In the genomic region with DNA sequence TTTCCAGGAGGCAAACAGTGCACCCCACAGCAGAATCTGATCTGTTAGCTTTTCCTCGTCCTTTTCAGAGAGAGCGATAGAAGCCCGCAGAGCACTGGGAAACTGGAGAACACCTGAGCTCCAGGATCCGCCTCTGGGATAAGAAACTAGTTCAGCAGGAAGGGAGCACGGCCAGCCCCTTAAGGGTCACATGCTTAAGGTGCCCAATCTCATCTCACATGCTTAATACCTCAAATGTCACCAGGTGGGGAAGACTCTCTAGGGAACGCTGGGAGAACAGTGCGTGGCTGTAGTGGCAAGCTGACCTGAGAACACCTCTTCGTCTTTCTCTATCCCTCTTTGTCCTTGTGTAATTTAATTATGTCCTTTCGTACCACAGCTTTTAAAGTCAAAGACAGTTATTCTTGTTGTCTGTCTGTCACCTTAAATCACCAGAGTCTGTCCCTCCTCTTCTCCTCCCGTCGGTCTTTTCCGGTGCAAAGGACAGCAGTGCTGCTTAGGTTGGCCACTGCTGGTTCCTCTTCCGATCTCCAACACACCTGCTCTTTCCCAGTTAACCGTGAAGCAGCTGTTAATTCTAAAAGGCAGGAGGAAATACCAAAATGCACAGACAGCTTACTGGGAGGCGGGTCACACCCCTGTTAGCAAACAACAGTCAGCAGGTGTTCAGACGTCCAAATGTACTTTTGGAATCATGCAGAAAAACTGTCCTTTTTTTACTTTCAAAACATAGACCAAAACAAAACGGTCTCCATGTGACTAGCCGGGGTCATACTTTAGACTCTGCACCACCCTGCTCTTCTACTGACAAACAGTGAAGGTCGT, we compare ENCODE assay signal across 9 mouse cellular contexts. TPM values are rescaled to one million over a fixed set of nuclear protein-coding genes. Genes with fewer than 3 reads are reported as not detected.
DNase-seq lines count a peak whose midpoint lies in the region; ATAC-seq and TF ChIP-seq lines count a peak whose summit lies in the region.
"Had no signal": no experiment of that assay in that cellular context is flagged by ENCODE, and none has a peak within 500 bp of the region (broad histone marks: within the 10 kb centered on the region; RNA-seq: fewer than 3 reads in every experiment).

No protein-coding gene starts in this region.

- H3K9me3 ChIP-seq in embryonic facial prominence, embryonic 11.5 days (replicated peaks; ENCODE audit: control insufficient read depth, low read length): no peaks in the 10 kb centered on the region
- H3K9me3 ChIP-seq in limb, embryonic 15.5 days: no peaks in the 10 kb centered on the region
- H3K9me3 ChIP-seq: limb, embryonic 12.5 days had no signal

- intact Hi-C loops in heart, adult 2 months (cut with DNase I): no loop called here

- H3K4me1 ChIP-seq in heart, adult 2 months (ENCODE audit: control insufficient read depth, insufficient read depth, low read length): peaks cover 6% of the 10 kb centered on the region
- H3K4me1 ChIP-seq in embryonic facial prominence, embryonic 11.5 days (ENCODE audit: control insufficient read depth, insufficient read depth, low read length): no peaks in the 10 kb centered on the region
- peaks cover 16% of the 10 kb centered on the region; the same call in 1 of the 2 replicates for H3K4me1 ChIP-seq in limb, embryonic 15.5 days

- H3K9ac ChIP-seq in heart, adult 2 months (ENCODE audit: low read depth, low read length): 0 out of 2 replicates have a peak overlapping the region, but pooled peaks have one; percentile 5
- no peak overlapping the region for H3K9ac ChIP-seq in embryonic facial prominence, embryonic 11.5 days (replicated peaks; ENCODE audit: low read length)
- H3K9ac ChIP-seq in limb, embryonic 15.5 days: no peak overlapping the region
- H3K9ac ChIP-seq: limb, embryonic 12.5 days had no signal

- H3K27me3 ChIP-seq in heart, adult 2 months (ENCODE audit: control insufficient read depth, insufficient read depth, low read length): no peaks in the 10 kb centered on the region
- H3K27me3 ChIP-seq in embryonic facial prominence, embryonic 11.5 days (ENCODE audit: control insufficient read depth, insufficient read depth, low read length): no peaks in the 10 kb centered on the region
- H3K27me3 ChIP-seq in limb, embryonic 15.5 days: no peaks in the 10 kb centered on the region
- H3K27me3 ChIP-seq: limb, embryonic 12.5 days had no signal

- no peak overlapping the region for H3K4me2 ChIP-seq in embryonic facial prominence, embryonic 11.5 days (ENCODE audit: low read depth, low read length)
- peak overlapping the region; percentile 25 for H3K4me2 ChIP-seq in limb, embryonic 15.5 days
- H3K4me2 ChIP-seq: limb, embryonic 12.5 days had no signal

- no peaks in the 10 kb centered on the region for H3K79me2 ChIP-seq in heart, adult 2 months (replicated peaks; ENCODE audit: control insufficient read depth, insufficient read depth, low read length)

- no peak for ATAC-seq in embryonic facial prominence, embryonic 11.5 days (replicated peaks; ENCODE audit: insufficient number of reproducible peaks, low FRiP score, low TSS enrichment, low read depth)
- ATAC-seq in limb, embryonic 15.5 days (ENCODE audit: insufficient number of reproducible peaks, low FRiP score, low TSS enrichment, low read depth): no peak
- no peak for ATAC-seq in monocyte, adult 5-6 weeks (replicated peaks; ENCODE audit: insufficient number of reproducible peaks, low FRiP score, low TSS enrichment, poor library complexity, severe bottlenecking)
- no peak for ATAC-seq in activated CD4-positive, CD25-positive, alpha-beta regulatory T cell, adult 4 months

- peak overlapping the region; percentile 15; the same call in 1 of the 2 replicates for H3K27ac ChIP-seq in heart, adult 2 months
- H3K27ac ChIP-seq in embryonic facial prominence, embryonic 11.5 days (replicated peaks; ENCODE audit: low read depth, low read length): no peak overlapping the region
- no peak overlapping the region for H3K27ac ChIP-seq in limb, embryonic 15.5 days
- H3K27ac ChIP-seq: limb, embryonic 12.5 days had no signal

- peak overlapping the region; percentile 30 for H3K4me3 ChIP-seq in heart, adult 2 months
- no peak overlapping the region for H3K4me3 ChIP-seq in embryonic facial prominence, embryonic 11.5 days (ENCODE audit: low read depth, low read length)
- H3K4me3 ChIP-seq in limb, embryonic 15.5 days: no peak overlapping the region
- H3K4me3 ChIP-seq: limb, embryonic 12.5 days had no signal

- TF ChIP-seq EP300 in heart, adult 2 months (IDR thresholded peaks at IDR 0.05; ENCODE audit: insufficient read depth, low read depth, low read length): no peak

- TF ChIP-seq POLR2A in heart, adult 2 months (IDR thresholded peaks at IDR 0.05; ENCODE audit: insufficient read depth, low read depth, low read length): no peak

- TF ChIP-seq CTCF in heart, adult 2 months (IDR thresholded peaks at IDR 0.05): no peak

- peak in 1 of 2 experiments; percentile 19 for DNase-seq in heart, adult 2 months
- DNase-seq in heart, adult 11 months: no peak
- DNase-seq in embryonic facial prominence, embryonic 11.5 days (ENCODE audit: low spot score): peak; percentile 36
- DNase-seq in ovary, postnatal 36 days (ENCODE audit: low spot score): peak; percentile 24
- no peak for DNase-seq in c-Kit-positive CD71-positive TER-119-positive erythroid progenitor cells, embryonic 14.5 days (ENCODE audit: low spot score)

- WGBS in heart, adult 2 months: 32% methylated on average over 19 of the region's 19 CpGs
- WGBS in embryonic facial prominence, embryonic 11.5 days: 47% methylated on average over 19 of the region's 19 CpGs
- 34% methylated on average over 19 of the region's 19 CpGs for WGBS in limb, embryonic 15.5 days

- H3K36me3 ChIP-seq in heart, adult 2 months (ENCODE audit: control insufficient read depth, insufficient read depth, low read length): peaks cover 3% of the 10 kb centered on the region
- H3K36me3 ChIP-seq in embryonic facial prominence, embryonic 11.5 days (replicated peaks; ENCODE audit: control insufficient read depth, insufficient read depth, low read depth, low read length): no peaks in the 10 kb centered on the region
- no peaks in the 10 kb centered on the region for H3K36me3 ChIP-seq in limb, embryonic 15.5 days
- H3K36me3 ChIP-seq: limb, embryonic 12.5 days had no signal

RNA-seq across cellular contexts. Expression of gene Lima1, which starts 15.4 kb away (rescaled TPM):
- 10 to 100 TPM; 15.7 to 16.7 TPM for total RNA-seq in heart, adult 2 months (2021)
- 8.8 and 13.4 TPM in 2 replicates for polyA plus RNA-seq in heart, adult 2 months (2012; rRNA removed)
- 75.3 and 80.8 TPM in 2 replicates for polyA plus RNA-seq in embryonic facial prominence, embryonic 11.5 days (2014; fragmentation: Nextera tagmentation; extraction: Ambion mirVana)
- 90.2 and 91.6 TPM in 2 replicates for polyA plus RNA-seq in limb, embryonic 15.5 days (2015; fragmentation: Nextera tagmentation; extraction: Ambion mirVana)
- 21.8 to 31.4 TPM (median 27.4 TPM) in 3 replicates for total RNA-seq in monocyte, adult 5-6 weeks (2017)
- polyA plus RNA-seq in activated CD4-positive, CD25-positive, alpha-beta regulatory T cell, adult 4 months (2017; shearing (Covaris generic)): under 1 TPM; 0.89 to 0.93 TPM

Comparison
In these comparisons a context has a peak if more than half of its experiments do, and no peak if none do; other contexts are left out.
1. DNase-seq: peak in embryonic facial prominence, embryonic 11.5 days (single experiment) and ovary, postnatal 36 days (single experiment); none in heart, adult 11 months (single experiment) and c-Kit-positive CD71-positive TER-119-positive erythroid progenitor cells, embryonic 14.5 days (single experiment).